Mouse (Mus musculus) embryonic facial prominence, embryonic 11.5 days (tissue): Measurements from ENCODE around the gene Akap11. TPM values are rescaled to one million over a fixed set of nuclear protein-coding genes. Genes with fewer than 3 reads are reported as not detected.
A peak's percentile ranks its signal among the peaks of the same experiment; 100 is the strongest.

Source experiments
- ATAC-seq: fragments of 200-750 bp; cut with Nextera tagmentation; replicated peaks from 2 replicates; pipeline ENCODE4 v1.8.0; 2017; ENCODE audit warnings: low read depth; ENCODE audit not compliant: insufficient number of reproducible peaks, low FRiP score, low TSS enrichment
- DNase-seq: peaks from one replicate; pipeline ENCODE4 v3.0.0-alpha.2; 2015; ENCODE audit warnings: low spot score
- H3K27ac ChIP-seq: fragments of 300-500 bp; sonication (generic); replicated peaks from 2 replicates; pipeline ENCODE4 v1.5.1; 2014; ENCODE audit warnings: mild to moderate bottlenecking, low read depth, low read length, control low read depth
- H3K27me3 ChIP-seq: fragments of 300-500 bp; sonication (generic); 2 replicates; pipeline ENCODE4 v1.6.1; 2014; ENCODE audit warnings: mild to moderate bottlenecking, low read length, moderate library complexity, mixed read lengths; ENCODE audit not compliant: control insufficient read depth, insufficient read depth
- H3K36me3 ChIP-seq: fragments of 300-500 bp; sonication (generic); replicated peaks from 2 replicates; pipeline ENCODE4 v1.6.1; 2014; ENCODE audit warnings: low read depth, mild to moderate bottlenecking, low read length, moderate library complexity, mixed read lengths; ENCODE audit not compliant: control insufficient read depth, insufficient read depth
- H3K4me1 ChIP-seq: fragments of 300-500 bp; sonication (generic); 2 replicates; pipeline ENCODE4 v1.6.1; 2014; ENCODE audit warnings: low read length, mixed read lengths; ENCODE audit not compliant: control insufficient read depth, insufficient read depth
- H3K4me2 ChIP-seq: fragments of 300-500 bp; sonication (generic); 2 replicates; pipeline ENCODE4 v1.6.1; 2014; ENCODE audit warnings: low read depth, mild to moderate bottlenecking, control low read depth, low read length, moderate library complexity
- H3K4me3 ChIP-seq: fragments of 300-500 bp; sonication (generic); 2 replicates; pipeline ENCODE4 v1.5.1; 2014; ENCODE audit warnings: low read depth, low read length, control low read depth
- H3K9ac ChIP-seq: fragments of 300-500 bp; sonication (generic); replicated peaks from 2 replicates; pipeline ENCODE4 v1.6.1; 2014; ENCODE audit warnings: mild to moderate bottlenecking, control low read depth, low read length
- H3K9me3 ChIP-seq: fragments of 300-500 bp; sonication (generic); replicated peaks from 2 replicates; pipeline ENCODE4 v1.6.1; 2016; ENCODE audit warnings: mild to moderate bottlenecking, low read length, inconsistent platforms, mixed read lengths; ENCODE audit not compliant: control insufficient read depth
- WGBS: fragments of 180-500 bp; shearing (Covaris S2); extraction: QIAGEN DNeasy Blood & Tissue Kit; methylation state at CpG from one replicate; pipeline ENCODE4 v1.1.7; 2014; 5-methylcytosine and 5-hydroxymethylcytosine counted together
- polyA plus RNA-seq: library from polyadenylated mRNA; unstranded; fragments of >200 nt; fragmentation: Nextera tagmentation; extraction: Ambion mirVana; gene quantifications from 2 replicates; pipeline ENCODE4 v1.2.1, GENCODE M21; 2014

The Akap11 gene
- polyA plus RNA-seq, 1 experiment from 2014 or later: 17.7 TPM

DNA sequence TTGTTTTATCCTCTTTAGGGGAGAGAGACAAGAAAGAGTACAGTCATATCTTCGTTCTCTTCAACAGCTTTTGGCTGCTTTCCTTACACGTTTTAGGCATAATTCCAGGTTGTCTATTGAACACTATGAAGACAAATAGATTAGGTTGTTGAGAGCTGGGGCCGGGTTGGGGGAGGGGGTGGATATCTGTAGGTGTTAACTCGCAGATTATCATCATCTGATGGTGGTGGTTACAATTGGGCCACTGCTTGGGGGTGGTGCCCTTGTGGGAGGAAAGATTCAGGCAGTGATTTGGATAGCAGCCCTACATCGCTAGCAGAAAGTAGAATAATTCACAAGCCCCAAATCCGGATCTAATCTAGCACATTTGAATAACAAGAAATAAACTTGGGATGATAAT, 943 bp upstream of the Akap11 start:
- Histone ChIP-seq H3K27ac (no peak overlapping the region), H3K9ac (peak overlapping the region; percentile 66; the same call in 1 of the 2 replicates), H3K4me2 (no peak overlapping the region), H3K4me3 (peak overlapping the region; percentile 94), H3K4me1 (no peaks in the 10 kb centered on the region), H3K9me3 (no peaks in the 10 kb centered on the region), H3K36me3 (no peaks in the 10 kb centered on the region), H3K27me3 (no peaks in the 10 kb centered on the region)
- WGBS: 46% methylated on average over 6 of the region's 6 CpGs
- DNase-seq: no peak
- no peak for ATAC-seq

GRCm38 (mm10) chr14:78535366-78535765, 1.2 kb downstream of the Akap11 start:
- Histone ChIP-seq H3K4me2 (peak overlapping the region; percentile 77), H3K36me3 (no peaks in the 10 kb centered on the region), H3K4me1 (no peaks in the 10 kb centered on the region), H3K9me3 (no peaks in the 10 kb centered on the region), H3K9ac (peak overlapping the region; percentile 94), H3K27me3 (no peaks in the 10 kb centered on the region), H3K4me3 (peak overlapping the region; percentile 94), H3K27ac (no peak overlapping the region)
- no peak for DNase-seq
- WGBS: 49% methylated on average over 2 of the region's 2 CpGs
- no peak for ATAC-seq

GRCm38 (mm10) chr14:78534651-78535050, 2.0 kb downstream of the Akap11 start:
- no peaks in the 10 kb centered on the region for H3K27me3 ChIP-seq

GRCm38 (mm10) chr14:78533701-78534100, 2.9 kb downstream of the Akap11 start:
- H3K27ac ChIP-seq: no peak overlapping the region
- ATAC-seq (no peak), DNase-seq (no peak)
- no peak overlapping the region for H3K9ac ChIP-seq
- no peaks in the 10 kb centered on the region for H3K36me3 ChIP-seq
- no peak overlapping the region for H3K4me2 ChIP-seq
- H3K27me3 ChIP-seq: no peaks in the 10 kb centered on the region
- H3K4me1 ChIP-seq: no peaks in the 10 kb centered on the region
- H3K9me3 ChIP-seq: no peaks in the 10 kb centered on the region
- no peak overlapping the region for H3K4me3 ChIP-seq
- WGBS: 89% methylated on average over 3 of the region's 3 CpGs

More at GRCm38 (mm10) chr14:78534651-78535050, 2.0 kb downstream of the Akap11 start:
- no peaks in the 10 kb centered on the region for H3K4me1 ChIP-seq
- ATAC-seq (no peak), DNase-seq (no peak)
- no peak overlapping the region for H3K4me3 ChIP-seq
- WGBS: 93% methylated on average over 5 of the region's 5 CpGs
- no peak overlapping the region for H3K4me2 ChIP-seq
- H3K36me3 ChIP-seq: no peaks in the 10 kb centered on the region
- no peak overlapping the region for H3K9ac ChIP-seq
- H3K9me3 ChIP-seq: no peaks in the 10 kb centered on the region
- no peak overlapping the region for H3K27ac ChIP-seq

- DNase-seq (no peak), ATAC-seq (no peak)
- Histone ChIP-seq H3K4me2 (no peak overlapping the region), H3K27me3 (no peaks in the 10 kb centered on the region), H3K36me3 (no peaks in the 10 kb centered on the region), H3K4me3 (no peak overlapping the region), H3K9me3 (no peaks in the 10 kb centered on the region), H3K4me1 (no peaks in the 10 kb centered on the region), H3K9ac (no peak overlapping the region), H3K27ac (no peak overlapping the region)
- 89% methylated on average over 6 of the region's 6 CpGs for WGBS
Observed at GRCm38 (mm10) chr14:78532345-78532744, 4.3 kb downstream of the Akap11 start.

DNA sequence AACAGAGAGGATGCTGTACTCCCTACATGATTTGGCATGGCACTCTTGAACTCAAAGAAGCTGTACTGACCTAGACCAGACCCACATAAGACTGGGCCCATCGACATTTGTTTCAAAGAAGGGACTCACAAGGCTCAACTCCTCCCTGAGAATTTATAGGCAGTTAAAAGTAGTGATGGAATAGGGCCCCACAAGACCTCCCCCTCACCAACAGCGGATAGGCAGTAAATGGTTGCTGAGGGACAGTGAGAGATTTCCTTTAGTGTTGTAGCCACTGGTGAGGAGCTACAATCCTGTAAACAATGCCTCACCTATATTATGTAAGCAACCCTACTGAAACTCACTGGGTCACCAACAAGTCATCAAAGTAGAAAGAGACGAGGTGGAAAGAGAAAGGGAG, 6.4 kb downstream of the Akap11 start:
- Histone ChIP-seq H3K36me3 (no peaks in the 10 kb centered on the region), H3K9ac (no peak overlapping the region), H3K27ac (no peak overlapping the region), H3K4me2 (no peak overlapping the region), H3K27me3 (no peaks in the 10 kb centered on the region), H3K4me3 (no peak overlapping the region), H3K4me1 (no peaks in the 10 kb centered on the region), H3K9me3 (no peaks in the 10 kb centered on the region)
- DNase-seq (no peak), ATAC-seq (no peak)
- 84% methylated on average over 3 of the region's 3 CpGs for WGBS

- Histone ChIP-seq H3K4me1 (no peaks in the 10 kb centered on the region), H3K9ac (no peak overlapping the region), H3K36me3 (no peaks in the 10 kb centered on the region), H3K4me2 (no peak overlapping the region), H3K27me3 (no peaks in the 10 kb centered on the region), H3K4me3 (no peak overlapping the region), H3K9me3 (no peaks in the 10 kb centered on the region), H3K27ac (no peak overlapping the region)
- DNase-seq: no peak
- ATAC-seq: no peak
- 85% methylated on average over 8 of the region's 8 CpGs for WGBS
Observed at GRCm38 (mm10) chr14:78528461-78529425, 7.9 kb downstream of the Akap11 start.

DNA sequence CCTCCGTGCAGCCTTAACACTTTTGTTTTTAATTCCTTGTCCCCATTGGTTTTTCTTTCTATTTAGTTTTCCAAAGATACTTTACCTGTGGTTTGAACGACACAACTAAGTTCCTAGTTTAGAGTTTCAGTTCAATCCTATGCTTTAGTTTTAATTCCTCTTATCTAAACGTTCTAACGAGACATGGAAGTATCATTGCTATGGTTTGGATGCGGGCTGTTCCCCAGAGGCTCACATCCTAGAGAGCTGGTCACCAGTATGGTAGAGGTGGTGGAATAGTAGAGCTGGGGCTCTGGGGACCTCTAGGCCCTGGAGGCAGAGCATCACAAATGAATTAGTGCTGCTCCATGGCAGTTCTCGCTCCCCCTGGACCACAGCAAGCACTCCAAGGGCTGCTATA, 9.7 kb downstream of the Akap11 start:
- no peak for DNase-seq
- Histone ChIP-seq H3K9ac (no peak overlapping the region), H3K4me3 (no peak overlapping the region), H3K27me3 (no peaks in the 10 kb centered on the region), H3K27ac (no peak overlapping the region), H3K9me3 (no peaks in the 10 kb centered on the region), H3K4me2 (no peak overlapping the region), H3K4me1 (no peaks in the 10 kb centered on the region), H3K36me3 (no peaks in the 10 kb centered on the region)
- WGBS: 65% methylated on average over 6 of the region's 6 CpGs
- no peak for ATAC-seq
